Mouse (Mus musculus): ENCODE data around the gene P2ry12. TPM values are rescaled to one million over a fixed set of nuclear protein-coding genes. Genes with fewer than 3 reads are reported as not detected.

The P2ry12 gene
- total RNA-seq, 4 experiments from 2014 or later = 41.7 to 102 (median 71.7) TPM

- DNase-seq (ENCODE audit: low spot score in 2 of 2) = no peak
Measured at GRCm38 (mm10) chr3:59187336-59187735, 75.3 kb downstream of the P2ry12 start.

DNA sequence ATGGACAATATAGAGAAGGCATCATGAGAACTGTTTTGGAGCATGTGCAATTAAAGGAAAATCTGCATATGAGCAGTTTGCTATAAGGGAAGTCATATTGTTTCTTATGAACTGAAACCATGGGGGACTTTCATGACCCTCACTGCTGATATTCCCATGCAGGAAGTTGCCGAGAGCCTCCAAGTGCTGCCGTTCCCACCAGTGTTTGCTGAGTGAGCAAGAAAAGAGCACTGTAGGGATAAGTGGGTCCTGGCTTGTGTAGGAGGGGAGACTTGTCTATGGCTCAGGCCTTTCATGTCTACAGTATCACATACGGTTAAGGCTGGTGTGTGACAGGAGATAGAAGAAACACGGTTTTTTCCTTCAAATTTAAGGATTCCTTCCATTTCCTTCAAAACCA, 77.0 kb downstream of the P2ry12 start:
- DNase-seq (ENCODE audit: low spot score in 2 of 2) = no peak

DNA sequence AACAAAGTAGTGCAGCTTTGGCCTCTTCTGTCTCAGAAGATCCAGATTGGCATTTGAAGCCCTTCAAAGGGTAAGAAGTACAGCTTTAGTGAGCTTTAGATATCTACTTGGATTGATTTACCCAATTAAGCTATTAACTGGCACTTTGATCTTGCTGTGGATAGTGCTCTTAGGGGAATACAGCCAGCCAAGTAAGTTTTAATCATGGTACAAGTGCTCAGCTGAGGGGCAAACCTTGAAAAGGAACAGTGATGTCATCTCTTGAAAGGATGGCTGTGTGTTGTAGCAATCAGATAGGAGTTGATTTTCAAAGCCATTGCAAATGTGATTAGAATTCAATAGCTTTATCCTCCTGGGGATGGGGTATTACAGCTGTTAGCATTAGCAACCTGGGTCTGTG, 80.5 kb downstream of the P2ry12 start:
- DNase-seq (ENCODE audit: low spot score in 2 of 2) = no peak

- DNase-seq (ENCODE audit: low spot score in 2 of 2) = no peak
Measured at GRCm38 (mm10) chr3:59181134-59181533, 81.5 kb downstream of the P2ry12 start.

GRCm38 (mm10) chr3:59176871-59177270, 85.8 kb downstream of the P2ry12 start:
- DNase-seq (ENCODE audit: low spot score in 2 of 2) = no peak

- DNase-seq (ENCODE audit: low spot score in 2 of 2) = peak in 1 of 2 experiments; percentile 41
Measured at GRCm38 (mm10) chr3:59175234-59175633, 87.4 kb downstream of the P2ry12 start.

DNA sequence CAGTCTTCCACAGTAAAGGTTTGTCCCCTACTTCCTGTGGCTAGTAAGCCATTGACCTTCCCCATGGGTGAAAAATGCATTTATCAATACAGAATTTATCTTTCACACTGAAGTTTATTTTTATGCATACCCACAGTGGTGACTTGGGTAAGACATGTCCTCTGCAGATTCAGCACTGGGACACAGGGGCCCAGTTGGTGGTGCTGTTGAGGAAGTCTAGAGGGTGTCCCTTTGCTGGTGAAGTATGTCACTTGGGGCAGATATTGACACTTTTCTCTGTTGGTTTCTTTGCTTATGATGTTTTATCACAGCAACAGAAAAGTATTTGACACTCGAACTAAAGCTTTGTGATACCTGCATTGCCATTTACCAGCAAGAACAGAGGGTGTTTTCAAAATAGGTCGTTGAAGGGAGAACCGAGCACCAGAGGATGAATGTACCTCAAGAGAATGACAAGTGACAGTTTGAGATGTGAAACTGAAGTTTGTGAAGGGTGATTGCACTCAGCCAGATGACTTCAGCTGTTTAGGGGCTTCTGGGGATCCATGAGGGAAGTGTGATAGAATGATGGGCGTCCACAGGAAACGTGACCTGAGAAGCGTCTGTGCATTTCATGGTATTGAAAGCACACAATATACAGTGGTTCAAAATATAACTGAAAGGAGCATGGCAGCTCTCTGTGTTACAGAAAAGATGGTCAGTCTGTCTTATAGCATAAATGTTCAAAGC, 88.1 kb downstream of the P2ry12 start:
- no peak for DNase-seq (ENCODE audit: low spot score in 2 of 2)

- DNase-seq (ENCODE audit: low spot score in 2 of 2) = no peak
Measured at GRCm38 (mm10) chr3:59169921-59170627, 92.6 kb downstream of the P2ry12 start.

DNA sequence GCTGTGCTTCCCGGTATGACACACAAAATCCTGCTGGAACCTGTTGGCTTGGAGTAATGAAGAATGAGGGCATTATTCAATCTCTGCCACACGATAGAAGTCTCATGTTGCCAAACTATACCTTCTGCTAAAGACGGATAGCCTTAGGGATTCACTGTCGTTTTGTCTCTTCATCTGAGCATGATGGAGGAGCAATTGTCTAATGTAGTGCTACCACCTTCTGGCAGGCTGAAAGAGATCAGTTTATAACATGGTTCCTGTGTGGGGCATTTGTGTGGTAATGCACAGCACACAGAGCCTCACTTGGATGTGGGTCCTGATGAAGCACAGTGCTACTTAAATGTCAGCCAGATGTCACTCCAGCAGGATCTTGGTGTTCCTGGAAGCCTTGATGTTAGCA, 93.5 kb downstream of the P2ry12 start:
- DNase-seq (ENCODE audit: low spot score in 2 of 2) = no peak

DNA sequence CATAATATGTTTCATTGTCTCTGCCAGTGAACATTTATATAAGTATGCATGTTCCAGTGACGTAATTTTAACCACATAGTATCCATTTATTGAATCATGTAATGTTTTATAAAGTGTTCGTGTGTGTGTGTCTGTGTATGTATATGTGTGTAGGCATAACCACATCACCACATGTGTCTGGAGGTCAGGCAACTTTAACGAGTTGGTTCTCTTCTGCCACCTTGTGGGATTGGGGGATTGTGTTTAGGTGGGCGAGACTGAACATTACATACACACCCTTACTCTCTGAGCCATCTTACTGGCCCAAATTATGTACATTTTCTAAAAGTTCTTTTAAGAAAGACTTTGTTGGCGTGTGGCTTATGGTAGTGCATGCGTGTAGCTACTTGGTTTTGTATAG, 94.2 kb downstream of the P2ry12 start:
- no peak for DNase-seq (ENCODE audit: low spot score in 2 of 2)

GRCm38 (mm10) chr3:59167417-59168054, 95.1 kb downstream of the P2ry12 start:
- DNase-seq (ENCODE audit: low spot score in 2 of 2) = no peak

Other genes with a start within 250 kb of the P2ry12 start
- not detected for gene Gpr171, start 161.1 kb downstream of the P2ry12 start, total RNA-seq (2022)
- 1 to 10 TPM; 1.4 to 3.4 (median 2.5) TPM for gene P2ry14, start 109.3 kb downstream of the P2ry12 start, total RNA-seq (2022)
- not detected for gene Gpr87, start 67.8 kb downstream of the P2ry12 start, total RNA-seq (2022)
- 10 to 100 TPM in 2 of 4 experiments, 1 to 10 TPM in 2; 7.7 to 23.9 (median 15.7) TPM for gene P2ry13, start 52.0 kb downstream of the P2ry12 start, total RNA-seq (2022)
- gene Igsf10, start 81.5 kb upstream of the P2ry12 start, total RNA-seq (2022) = 1 to 10 TPM; 2.0 to 4.2 (median 3.1) TPM

Data from layer of hippocampus, adult 8-10 months (tissue).